Mouse (Mus musculus): ENCODE data around the gene Adad2.

DNA sequence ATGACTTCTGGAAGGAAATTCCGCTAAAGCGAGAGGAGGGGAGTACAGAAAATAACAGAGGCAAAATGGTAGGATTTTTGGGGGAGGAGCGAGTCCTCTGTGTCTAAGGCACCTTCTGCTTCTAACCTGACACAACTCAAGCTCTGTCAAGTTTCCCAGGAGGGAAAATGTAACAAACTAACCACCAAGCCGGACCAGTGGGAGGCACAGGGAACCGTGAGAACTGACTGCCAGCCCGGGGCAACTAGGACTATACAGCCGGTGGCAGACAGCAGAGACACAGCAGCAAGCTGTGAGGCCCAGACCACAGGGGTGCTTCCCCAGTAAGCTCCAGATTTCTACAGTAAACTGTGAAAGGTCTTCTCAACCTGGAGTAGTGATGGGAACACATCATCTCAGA is 43.6 kb upstream of the Adad2 start:
- TF ChIP-seq CTCF (IDR thresholded peaks at IDR 0.05; ENCODE audit: low read depth) (no peak), EP300 (IDR thresholded peaks at IDR 0.05; ENCODE audit: low read depth) (no peak)
